Mouse (Mus musculus): Measurements from ENCODE around the gene Fsd1l. TPM values are rescaled to one million over a fixed set of nuclear protein-coding genes. Genes with fewer than 3 reads are reported as not detected.
A peak's percentile ranks its signal among the peaks of the same experiment; 100 is the strongest.

The Fsd1l gene
- total and polyA plus RNA-seq, 3 experiments, result not detected

DNA sequence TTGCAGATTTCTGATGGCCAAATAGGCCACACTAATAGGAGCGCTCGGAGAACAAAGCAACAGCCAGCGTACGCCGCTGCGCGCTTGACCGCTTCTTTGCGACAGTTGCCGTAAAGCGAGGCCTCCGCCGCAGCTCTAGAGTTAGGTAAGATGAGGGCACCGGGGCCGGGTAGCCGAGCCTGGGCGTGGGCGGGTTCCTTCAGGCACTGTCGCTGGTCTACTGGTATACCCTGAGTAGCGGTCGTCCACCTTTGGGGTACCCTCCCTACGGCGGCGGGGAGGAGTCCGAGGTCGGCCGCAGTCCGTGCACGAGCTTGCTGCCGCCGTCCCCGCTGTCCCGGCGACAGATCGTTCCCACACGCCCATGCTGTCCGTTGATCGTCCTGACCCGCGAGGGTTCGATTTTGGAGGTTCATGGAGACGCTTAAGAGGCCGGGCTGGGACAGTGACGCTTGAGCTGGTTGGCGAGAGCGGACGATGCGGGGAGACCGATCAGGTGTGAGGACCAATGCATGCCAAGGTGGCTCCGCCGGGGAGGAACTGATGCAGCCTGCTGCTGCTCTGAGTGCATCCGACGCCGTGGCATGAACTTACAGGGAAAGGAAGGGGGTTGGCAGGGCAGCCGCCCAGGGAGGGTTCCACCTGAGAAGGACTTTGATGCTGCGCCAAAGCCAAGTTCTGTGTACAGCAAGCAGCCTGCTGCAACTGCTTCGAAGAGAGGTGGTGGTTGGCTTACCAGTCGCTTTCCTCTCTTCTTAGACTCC lies 83.0 kb downstream of the Fsd1l start (continued):
- TF ChIP-seq CHD1 (IDR thresholded peaks at IDR 0.05; ENCODE audit: low read depth, low read length) (0 out of 2 replicates have a peak, but pooled peaks have one; percentile 61), POLR2AphosphoS2 (IDR thresholded peaks at IDR 0.05; ENCODE audit: low read length) (no peak; the same call in 1 of the 2 replicates), SMC3 (IDR thresholded peaks at IDR 0.05; ENCODE audit: low read depth, low read length) (no peak), CTCF (IDR thresholded peaks at IDR 0.05 in 2 of 3, conservative IDR thresholded peaks at IDR 0.05 in 1 of 3; ENCODE audit: control insufficient read depth in 1 of 3, insufficient read depth in 1 of 3, low read depth in 2 of 3, low read length in 3 of 3, poor library complexity in 1 of 3, severe bottlenecking in 1 of 3) (no peak), ZKSCAN1 (IDR thresholded peaks at IDR 0.05; ENCODE audit: low read depth, low read length) (no peak), SIN3A (IDR thresholded peaks at IDR 0.05; ENCODE audit: low read length) (peak; percentile 71), USF2 (IDR thresholded peaks at IDR 0.05; ENCODE audit: borderline replicate concordance in 1 of 2, insufficient read depth in 1 of 2, low read depth in 1 of 2, low read length in 2 of 2) (no peak), POLR2A (IDR thresholded peaks at IDR 0.05; ENCODE audit: control insufficient read depth in 1 of 2, insufficient read depth in 1 of 2, low read depth in 1 of 2, low read length in 2 of 2, poor library complexity in 1 of 2) (peak; percentile 77 to 90), POLR2AphosphoS5 (IDR thresholded peaks at IDR 0.05; ENCODE audit: borderline replicate concordance, low read depth, low read length) (no peak)

DNA sequence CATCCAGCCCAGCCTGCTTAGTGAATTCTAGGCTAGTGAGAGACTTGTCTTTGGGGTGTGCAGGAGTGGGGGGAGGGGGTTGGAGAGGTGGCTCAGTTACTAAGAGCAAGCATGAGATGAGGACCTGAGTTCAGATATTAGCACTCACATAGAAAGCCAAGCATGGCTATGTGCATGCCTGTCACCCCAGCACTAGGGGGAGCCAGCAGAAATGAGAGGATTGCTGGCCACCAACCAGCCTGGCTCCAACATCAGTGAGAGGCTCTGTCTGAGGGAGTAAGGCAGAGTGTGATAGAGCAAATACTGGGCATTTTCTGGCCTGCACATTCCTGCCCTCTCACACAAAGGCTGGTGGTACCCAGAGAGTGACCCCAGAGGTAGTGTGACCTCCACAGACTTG lies 84.7 kb downstream of the Fsd1l start:
- peaks cover 0 to 3% of the 10 kb centered on the region in 2 experiments; a peak in 3 of 4 replicates for H3K4me1 ChIP-seq (ENCODE audit: control insufficient read depth in 1 of 2, insufficient read depth in 2 of 2, low read length in 2 of 2)
- H3K9me3 ChIP-seq (replicated peaks; ENCODE audit: insufficient read depth, low read length), result no peaks in the 10 kb centered on the region
- H3K27ac ChIP-seq (ENCODE audit: control insufficient read depth, low read depth, low read length), result no peak overlapping the region
- no peak overlapping the region for H3K4me3 ChIP-seq (ENCODE audit: control insufficient read depth in 1 of 2, insufficient read depth in 1 of 2, low read depth in 2 of 2, low read length in 2 of 2)
- H3K79me2 ChIP-seq (ENCODE audit: control insufficient read depth, insufficient read depth, low read length, poor library complexity), result peaks cover 1% of the 10 kb centered on the region; the same call in 1 of the 2 replicates
- peaks cover 0 to 10% of the 10 kb centered on the region in 2 experiments; a peak in 2 of 4 replicates for H3K36me3 ChIP-seq (ENCODE audit: control insufficient read depth in 1 of 2, insufficient read depth in 2 of 2, low read length in 2 of 2)
- no peaks in the 10 kb centered on the region for H3K27me3 ChIP-seq (ENCODE audit: control insufficient read depth in 1 of 2, insufficient read depth in 2 of 2, low read length in 2 of 2)
- DNase-seq (ENCODE audit: low read depth, low spot score), result peak; percentile 47
- TF ChIP-seq MYC (IDR thresholded peaks at IDR 0.05; ENCODE audit: low read depth, low read length) (no peak), ZNF384 (IDR thresholded peaks at IDR 0.05; ENCODE audit: low read depth, low read length) (no peak), NELFE (IDR thresholded peaks at IDR 0.05; ENCODE audit: low read depth, low read length) (no peak), GABPA (IDR thresholded peaks at IDR 0.05; ENCODE audit: low read depth, low read length) (no peak), CTCF (IDR thresholded peaks at IDR 0.05 in 2 of 3, conservative IDR thresholded peaks at IDR 0.05 in 1 of 3; ENCODE audit: control insufficient read depth in 1 of 3, insufficient read depth in 1 of 3, low read depth in 2 of 3, low read length in 3 of 3, poor library complexity in 1 of 3, severe bottlenecking in 1 of 3) (peak; percentile 41 to 54 (median 46); a peak in 5 of 6 replicates), MAFK (IDR thresholded peaks at IDR 0.05; ENCODE audit: borderline replicate concordance, low read depth, low read length) (no peak)
- no peak overlapping the region for H3K9ac ChIP-seq (ENCODE audit: control insufficient read depth, low read depth, low read length, poor library complexity, severe bottlenecking)

DNA sequence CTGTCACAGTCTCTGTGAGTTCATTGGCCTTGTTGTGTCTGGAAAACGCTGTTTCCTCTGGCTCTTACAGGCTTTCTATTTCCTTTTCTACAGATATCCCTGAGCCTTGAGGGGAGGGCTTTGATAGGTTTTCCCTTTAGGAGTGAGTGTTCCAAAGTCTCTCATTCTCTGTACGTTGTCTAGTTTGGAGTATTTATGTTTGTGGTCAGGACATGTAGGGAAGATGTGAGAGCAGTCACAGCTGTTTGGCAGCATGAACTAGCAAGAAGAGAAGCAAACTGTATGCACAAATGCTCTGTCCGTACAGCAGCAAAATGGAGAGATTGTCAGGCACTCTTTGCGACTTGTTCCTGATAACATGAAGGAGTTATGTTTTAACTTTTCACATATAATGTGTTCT lies 86.3 kb downstream of the Fsd1l start:
- Histone ChIP-seq H3K79me2 (ENCODE audit: control insufficient read depth, insufficient read depth, low read length, poor library complexity) (peaks cover 1% of the 10 kb centered on the region; the same call in 1 of the 2 replicates), H3K9me3 (replicated peaks; ENCODE audit: insufficient read depth, low read length) (no peaks in the 10 kb centered on the region), H3K27me3 (ENCODE audit: control insufficient read depth in 1 of 2, insufficient read depth in 2 of 2, low read length in 2 of 2) (no peaks in the 10 kb centered on the region), H3K36me3 (ENCODE audit: control insufficient read depth in 1 of 2, insufficient read depth in 2 of 2, low read length in 2 of 2) (peaks cover 3 to 10% of the 10 kb centered on the region in 2 experiments; a peak in 3 of 4 replicates), H3K27ac (ENCODE audit: control insufficient read depth, low read depth, low read length) (no peak overlapping the region), H3K4me3 (ENCODE audit: control insufficient read depth in 1 of 2, insufficient read depth in 1 of 2, low read depth in 2 of 2, low read length in 2 of 2) (no peak overlapping the region), H3K4me1 (ENCODE audit: control insufficient read depth in 1 of 2, insufficient read depth in 2 of 2, low read length in 2 of 2) (peaks cover 0 to 3% of the 10 kb centered on the region in 2 experiments; a peak in 3 of 4 replicates), H3K9ac (ENCODE audit: control insufficient read depth, low read depth, low read length, poor library complexity, severe bottlenecking) (no peak overlapping the region)
- no peak for DNase-seq (ENCODE audit: low read depth, low spot score)
- no peak for TF ChIP-seq UBTF (IDR thresholded peaks at IDR 0.05; ENCODE audit: borderline replicate concordance, insufficient read depth, low read depth, low read length)
- no peak for TF ChIP-seq ZKSCAN1 (IDR thresholded peaks at IDR 0.05; ENCODE audit: low read depth, low read length)
- TF ChIP-seq SMC3 (IDR thresholded peaks at IDR 0.05; ENCODE audit: low read depth, low read length), result no peak
- TF ChIP-seq EP300 (IDR thresholded peaks at IDR 0.05; ENCODE audit: low read depth in 1 of 2, low read length in 2 of 2), result no peak
- no peak for TF ChIP-seq CTCF (IDR thresholded peaks at IDR 0.05 in 2 of 3, conservative IDR thresholded peaks at IDR 0.05 in 1 of 3; ENCODE audit: control insufficient read depth in 1 of 3, insufficient read depth in 1 of 3, low read depth in 2 of 3, low read length in 3 of 3, poor library complexity in 1 of 3, severe bottlenecking in 1 of 3)
- no peak for TF ChIP-seq GABPA (IDR thresholded peaks at IDR 0.05; ENCODE audit: low read depth, low read length)
- TF ChIP-seq NRF1 (IDR thresholded peaks at IDR 0.05; ENCODE audit: insufficient read depth, low read depth, low read length, poor library complexity, severe bottlenecking), result no peak
- TF ChIP-seq POLR2A (IDR thresholded peaks at IDR 0.05; ENCODE audit: control insufficient read depth in 1 of 2, insufficient read depth in 1 of 2, low read depth in 1 of 2, low read length in 2 of 2, poor library complexity in 1 of 2), result no peak
- TF ChIP-seq BHLHE40 (IDR thresholded peaks at IDR 0.05; ENCODE audit: borderline replicate concordance, low read depth, low read length), result no peak
- no peak for TF ChIP-seq GATA1 (IDR thresholded peaks at IDR 0.05; ENCODE audit: low read depth, low read length)
- TF ChIP-seq CHD2 (IDR thresholded peaks at IDR 0.05; ENCODE audit: low read length), result no peak
- no peak for TF ChIP-seq MAX (IDR thresholded peaks at IDR 0.05; ENCODE audit: low read length)

Measured in MEL (cell line).